Mouse (Mus musculus) erythroblast, embryonic 14.5 days (primary cell): ENCODE results near the gene Ubtf.

Experiments used
- GATA1 ChIP-seq: IDR thresholded peaks from 2 replicates; pipeline ENCODE4 v1.6.1; 2012; ENCODE audit warnings: low read length, inconsistent platforms, mixed read lengths
- TAL1 ChIP-seq: IDR thresholded peaks from 3 replicates; pipeline ENCODE4 v1.6.1; 2012; ENCODE audit warnings: low read length, inconsistent platforms, mixed read lengths

DNA sequence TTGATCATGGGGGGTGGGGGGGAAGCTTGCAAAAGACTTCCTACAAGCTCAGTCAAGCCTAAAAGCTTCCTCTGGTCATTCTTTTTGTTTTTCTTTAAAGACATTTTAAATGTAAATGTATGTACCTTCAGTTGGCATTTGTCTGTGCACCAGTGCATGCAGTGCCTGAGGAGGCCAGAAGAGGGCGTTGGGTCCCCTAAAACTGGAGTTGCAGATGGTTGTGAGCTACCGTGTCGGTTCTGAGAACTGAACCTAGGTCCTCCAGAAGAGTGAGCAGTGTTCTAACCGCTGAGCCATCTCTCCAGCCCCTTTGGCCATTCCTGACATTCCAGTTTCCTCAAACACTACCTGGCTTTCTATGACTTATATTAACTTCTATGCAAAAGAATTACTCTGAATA is 20.1 kb upstream of the Ubtf start:
- TF ChIP-seq GATA1 (no peak), TAL1 (no peak)
